Mouse (Mus musculus) layer of hippocampus, postnatal 36 days (tissue): Measurements from ENCODE around the gene Nfix. TPM values are rescaled to one million over a fixed set of nuclear protein-coding genes. Genes with fewer than 3 reads are reported as not detected.

Source experiments
- DNase-seq, 2 experiments: peaks; one replicate each; pipeline ENCODE4 v3.0.0; 2022
- total RNA-seq, 2 experiments: library from RNA; stranded (reverse); gene quantifications; 2 replicates each; pipeline ENCODE4 v1.2.3; 2021

Gene Nfix
- total RNA-seq, 2 experiments from 2014 or later, result 387 to 434 TPM

GRCm38 (mm10) chr8:84714161-84714560, 86.0 kb downstream of the Nfix start:
- DNase-seq, result no peak

GRCm38 (mm10) chr8:84713381-84713780, 86.8 kb downstream of the Nfix start:
- no peak for DNase-seq

GRCm38 (mm10) chr8:84712759-84713120, 87.4 kb downstream of the Nfix start:
- DNase-seq, result no peak

GRCm38 (mm10) chr8:84711933-84712758, 88.0 kb downstream of the Nfix start:
- DNase-seq, result no peak

- no peak for DNase-seq
Observed at GRCm38 (mm10) chr8:84711312-84711711, 88.8 kb downstream of the Nfix start.

- no peak for DNase-seq
Observed at GRCm38 (mm10) chr8:84709931-84710330, 90.2 kb downstream of the Nfix start.

- peak; percentile 85 to 88 for DNase-seq
Observed at GRCm38 (mm10) chr8:84708774-84709475, 91.2 kb downstream of the Nfix start.

- no peak for DNase-seq
Observed at GRCm38 (mm10) chr8:84708071-84708541, 92.0 kb downstream of the Nfix start.

- DNase-seq, result no peak
Observed at GRCm38 (mm10) chr8:84707267-84707883, 92.8 kb downstream of the Nfix start.

GRCm38 (mm10) chr8:84706610-84707266, 93.4 kb downstream of the Nfix start:
- DNase-seq, result no peak

- DNase-seq, result no peak
Observed at GRCm38 (mm10) chr8:84705960-84706359, 94.2 kb downstream of the Nfix start.

GRCm38 (mm10) chr8:84704867-84705831, 95.0 kb downstream of the Nfix start:
- DNase-seq, result no peak

GRCm38 (mm10) chr8:84704356-84704755, 95.8 kb downstream of the Nfix start:
- peak in 1 of 2 experiments; percentile 76 for DNase-seq

GRCm38 (mm10) chr8:84703466-84704249, 96.5 kb downstream of the Nfix start:
- no peak for DNase-seq

- no peak for DNase-seq
Observed at GRCm38 (mm10) chr8:84702963-84703465, 97.1 kb downstream of the Nfix start.

- no peak for DNase-seq
Observed at GRCm38 (mm10) chr8:84702561-84702960, 97.6 kb downstream of the Nfix start.

- no peak for DNase-seq
Observed at GRCm38 (mm10) chr8:84700941-84701911, 98.9 kb downstream of the Nfix start, which contains the start of gene Lyl1. Gene Lyl1, plus strand, starts transcription at chr8:84701457.

- DNase-seq, result no peak
Observed at GRCm38 (mm10) chr8:84700526-84700925, 99.6 kb downstream of the Nfix start.

GRCm38 (mm10) chr8:84699861-84700322, 100.3 kb downstream of the Nfix start:
- DNase-seq, result peak in 1 of 2 experiments; percentile 66
